Mouse (Mus musculus): ENCODE data around the gene Ptbp3.
A peak's percentile ranks its signal among the peaks of the same experiment; 100 is the strongest.
"Not testable (repeated sequence)": the region's sequence is repeated elsewhere in the genome, so short reads cannot be mapped to it uniquely, and the experiment has no call there.

Ptbp3 gene

GRCm38 (mm10) chr4:59549175-59549976 is at the start of gene Ptbp3:
Gene Ptbp3 (minus strand): TSS chr4:59549364.
- peak; percentile 93 for DNase-seq

DNA sequence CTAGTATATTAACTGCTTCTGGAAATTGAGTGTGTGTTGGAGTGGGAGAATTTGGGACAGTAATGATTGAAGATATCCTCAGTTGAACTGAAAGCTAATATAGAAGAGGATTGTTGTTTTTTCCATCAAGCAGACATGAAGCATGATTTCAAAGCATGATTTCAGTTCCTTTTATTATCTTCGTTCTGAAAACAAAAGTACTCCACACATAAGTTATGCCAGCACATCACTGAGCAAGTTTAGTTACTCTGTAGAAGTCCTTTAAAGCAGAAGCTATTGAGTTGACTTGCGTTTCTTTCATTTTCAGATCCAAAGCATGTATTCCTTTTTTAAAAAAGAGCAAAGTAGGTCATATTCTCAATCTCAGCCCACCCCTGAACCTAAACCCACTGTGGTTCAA is 47.4 kb upstream of the Ptbp3 start:
- no peak for DNase-seq

DNA sequence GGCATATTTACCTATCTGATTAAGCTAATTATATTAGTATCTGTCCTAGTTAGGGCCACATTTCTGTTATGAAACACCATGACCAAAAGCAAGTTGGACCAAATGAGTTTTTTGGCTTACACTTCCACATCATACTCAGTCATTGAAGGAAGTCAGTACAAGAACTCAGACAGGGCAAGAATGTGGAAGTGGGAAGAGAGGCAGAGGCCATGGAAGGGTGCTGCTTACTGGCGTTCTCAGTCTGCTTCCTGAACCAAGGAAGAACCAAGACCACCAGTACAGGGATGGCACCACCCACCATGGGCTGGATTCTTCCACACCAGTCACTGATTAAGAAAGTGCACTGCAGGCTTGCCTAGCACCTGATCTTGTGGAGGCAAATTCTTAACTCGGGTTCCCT is 45.5 kb upstream of the Ptbp3 start:
- DNase-seq, result no peak

DNA sequence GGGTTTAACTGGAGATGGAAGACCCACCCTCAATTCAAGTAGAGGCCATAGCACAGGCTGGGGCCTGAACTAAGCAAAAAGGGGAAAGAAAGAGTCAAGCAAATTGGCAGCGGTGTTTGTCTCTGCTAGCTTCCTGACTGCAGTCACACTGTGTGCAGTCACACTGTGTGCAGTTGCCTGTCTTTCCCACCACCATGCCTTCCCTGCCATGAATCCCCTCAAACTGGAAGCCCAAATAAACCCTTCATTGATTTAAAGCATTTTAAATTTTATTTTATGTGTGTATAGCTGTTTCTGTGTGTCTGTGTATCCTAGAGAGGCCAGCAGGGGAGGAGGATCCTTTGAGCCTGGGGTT is 38.7 kb upstream of the Ptbp3 start:
- DNase-seq, result no peak

DNA sequence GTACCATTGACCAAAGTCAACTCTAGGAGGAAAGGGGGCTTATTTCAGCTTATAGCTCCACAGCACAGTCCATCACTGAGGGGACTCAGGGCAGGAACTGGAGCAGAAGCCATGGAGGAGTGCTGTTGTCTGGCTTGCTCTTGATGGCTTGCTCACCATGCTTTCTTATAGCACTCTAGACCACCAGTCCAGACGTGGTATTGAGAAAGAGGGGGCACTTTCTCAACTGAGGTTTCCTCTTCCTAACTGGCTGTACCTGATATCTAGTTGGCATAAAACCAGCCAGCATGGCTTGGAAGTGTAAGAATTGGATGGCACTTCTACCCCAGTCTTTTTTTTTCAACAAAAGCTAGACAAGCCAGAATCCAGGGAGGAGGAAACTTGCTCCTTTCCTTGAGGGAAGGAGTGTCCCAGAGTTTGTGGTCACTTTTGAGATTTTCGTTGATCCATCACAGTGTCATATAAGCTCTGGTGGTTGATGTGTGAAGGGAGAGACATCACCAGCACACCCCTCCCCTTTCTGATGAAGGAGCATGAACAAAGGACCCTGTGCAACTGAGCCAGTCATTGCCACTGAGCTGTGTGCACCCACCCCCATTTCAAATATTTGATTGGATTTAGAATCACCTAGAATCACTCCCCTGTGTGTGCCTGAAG is 38.2 kb upstream of the Ptbp3 start:
- DNase-seq, result no peak

DNA sequence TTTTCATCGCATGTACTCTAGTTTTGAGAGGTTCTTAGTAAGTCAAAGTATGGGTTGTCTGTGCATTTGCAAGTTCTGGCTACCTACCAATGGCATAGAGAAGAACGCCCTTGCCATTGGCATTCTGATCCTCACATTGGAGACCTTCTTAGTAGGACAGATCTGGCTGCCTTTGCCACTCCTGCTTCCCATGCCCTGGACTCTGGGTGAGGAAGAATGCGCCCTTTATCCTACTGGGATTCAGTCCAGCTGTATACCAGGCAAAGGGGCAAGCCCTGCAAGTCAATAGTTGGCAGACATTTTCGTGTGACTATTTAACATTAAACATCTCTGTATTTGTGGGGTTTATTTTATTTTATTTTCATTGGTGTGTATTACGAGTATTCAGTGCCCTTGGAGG is 35.9 kb upstream of the Ptbp3 start:
- DNase-seq, result peak; percentile 68

DNA sequence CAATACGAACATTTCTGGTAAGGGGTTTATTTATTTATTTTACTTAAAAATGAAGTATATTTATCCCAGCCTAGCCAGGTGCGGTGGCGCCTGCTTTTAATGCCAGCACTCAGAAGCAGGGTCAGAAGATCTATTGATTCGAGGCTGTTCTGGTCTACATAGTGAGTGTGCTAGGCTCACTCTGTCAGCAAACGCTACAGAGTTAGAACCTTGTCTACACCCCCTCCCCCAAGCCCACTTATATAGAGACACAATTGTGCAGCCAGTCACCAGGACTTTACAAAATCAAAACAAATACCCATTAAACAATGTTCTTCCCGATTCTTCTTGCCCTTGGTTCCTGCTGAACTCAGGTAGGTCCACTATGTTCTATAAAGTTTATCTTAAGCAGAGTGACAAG is 33.0 kb upstream of the Ptbp3 start:
- DNase-seq, result no peak

DNA sequence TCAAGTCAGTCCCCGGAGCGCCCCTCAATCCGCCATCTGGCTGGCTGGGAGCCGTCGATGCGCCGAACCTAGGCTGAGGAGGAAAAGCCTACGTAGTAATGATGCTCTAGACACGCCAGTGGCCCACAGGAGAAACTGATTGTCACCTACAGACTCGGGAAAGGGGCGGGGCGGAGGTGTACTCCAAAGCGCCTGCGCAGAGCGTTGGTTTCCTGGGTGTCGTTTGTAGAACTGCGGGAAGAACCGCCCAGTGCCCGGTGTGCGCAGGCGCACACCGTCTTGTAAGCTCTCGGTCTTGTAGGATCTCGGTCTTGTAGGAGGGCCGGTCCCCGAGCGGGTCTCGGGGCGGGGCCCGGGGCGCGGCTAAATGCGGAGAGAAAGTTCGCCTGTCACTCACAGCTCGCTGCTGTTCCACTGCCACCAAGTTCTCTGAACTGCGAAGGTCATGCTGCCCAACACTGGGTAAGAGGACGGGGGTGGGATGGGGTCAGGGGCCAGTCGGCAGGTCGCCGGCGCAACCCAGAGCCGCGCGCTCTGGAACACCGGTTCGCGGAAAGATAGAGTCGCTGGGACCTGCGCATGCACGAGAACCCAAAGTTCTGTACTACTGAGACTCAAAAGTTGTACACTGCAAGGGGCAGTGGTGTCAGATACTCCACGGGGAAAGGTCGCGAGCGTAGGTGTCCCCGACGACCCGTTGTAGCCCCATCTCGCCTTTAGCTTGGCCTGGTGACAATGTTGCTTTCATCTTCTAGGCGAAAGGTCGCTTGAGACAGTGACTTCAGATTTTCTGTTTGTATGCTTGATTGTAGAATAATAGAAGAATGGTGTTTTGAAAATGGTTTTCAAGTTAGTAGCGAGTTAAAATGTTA is 32.4 kb upstream of the Ptbp3 start, which contains the start of gene Hsdl2:
Gene Hsdl2 (plus strand): TSS at position 250 of the 872 bp plus-strand sequence.
- DNase-seq, result peak; percentile 98

- DNase-seq, result no peak
Observed at GRCm38 (mm10) chr4:59580495-59581281, 31.5 kb upstream of the Ptbp3 start.

DNA sequence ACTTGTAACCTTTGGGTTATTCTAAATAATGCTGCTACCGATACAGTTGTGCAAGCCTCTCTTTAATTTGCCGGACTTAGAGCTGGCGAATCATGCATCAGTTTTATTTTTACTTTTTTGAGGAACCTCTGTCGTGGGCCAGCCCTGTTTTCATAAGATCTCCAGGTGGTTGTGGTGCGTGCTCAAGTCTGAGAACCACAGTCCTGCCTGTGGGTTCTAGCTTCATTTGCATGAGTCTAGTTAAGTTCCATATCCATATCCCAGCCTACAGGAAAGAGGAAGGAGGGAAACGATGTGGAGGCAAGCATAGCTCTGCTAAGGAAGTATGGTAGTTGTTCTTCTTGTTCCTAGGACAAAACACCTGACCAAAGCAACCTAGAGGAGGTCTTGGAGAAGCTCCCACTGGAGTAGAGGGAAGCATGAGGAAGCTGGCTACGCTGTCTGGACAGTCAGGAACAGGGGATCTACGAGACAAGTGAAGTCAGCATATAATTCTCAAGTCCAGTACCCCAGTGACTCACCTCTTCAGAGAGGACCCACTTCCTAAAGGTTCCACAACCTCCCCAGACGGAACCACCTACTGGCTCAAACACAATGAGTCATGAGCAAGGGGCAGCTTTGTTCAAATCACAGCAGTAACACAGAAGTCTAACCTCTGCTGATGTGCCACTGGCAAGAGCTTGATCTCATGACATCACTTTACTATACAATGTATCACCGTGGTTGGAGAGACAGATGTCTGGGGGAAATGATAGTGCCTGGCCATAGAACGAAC is 26.2 kb upstream of the Ptbp3 start:
- no peak for DNase-seq

GRCm38 (mm10) chr4:59572521-59573118 is 23.5 kb upstream of the Ptbp3 start:
- no peak for DNase-seq

- not testable (repeated sequence) for DNase-seq
Observed at GRCm38 (mm10) chr4:59570519-59570918, 21.4 kb upstream of the Ptbp3 start.

DNA sequence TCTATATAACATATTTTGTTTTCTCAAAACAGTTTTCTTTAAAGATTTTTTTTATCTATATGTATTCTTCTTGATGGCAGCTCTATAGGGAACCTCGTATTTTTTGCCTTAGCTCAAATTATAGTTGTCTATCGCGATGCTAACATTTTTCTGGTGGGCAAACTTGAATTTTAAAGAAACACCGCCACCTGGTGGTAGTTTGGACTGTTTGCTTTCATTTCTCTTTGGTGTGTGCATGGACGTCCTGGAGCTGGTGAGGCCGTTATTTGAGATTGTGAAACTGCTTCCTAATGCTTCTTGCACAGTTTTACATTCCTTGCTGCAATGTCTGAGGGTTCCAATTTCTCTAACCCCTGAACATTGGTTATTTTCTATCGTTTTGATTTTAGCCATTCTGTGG is 20.4 kb upstream of the Ptbp3 start:
- DNase-seq, result peak; percentile 68

DNA sequence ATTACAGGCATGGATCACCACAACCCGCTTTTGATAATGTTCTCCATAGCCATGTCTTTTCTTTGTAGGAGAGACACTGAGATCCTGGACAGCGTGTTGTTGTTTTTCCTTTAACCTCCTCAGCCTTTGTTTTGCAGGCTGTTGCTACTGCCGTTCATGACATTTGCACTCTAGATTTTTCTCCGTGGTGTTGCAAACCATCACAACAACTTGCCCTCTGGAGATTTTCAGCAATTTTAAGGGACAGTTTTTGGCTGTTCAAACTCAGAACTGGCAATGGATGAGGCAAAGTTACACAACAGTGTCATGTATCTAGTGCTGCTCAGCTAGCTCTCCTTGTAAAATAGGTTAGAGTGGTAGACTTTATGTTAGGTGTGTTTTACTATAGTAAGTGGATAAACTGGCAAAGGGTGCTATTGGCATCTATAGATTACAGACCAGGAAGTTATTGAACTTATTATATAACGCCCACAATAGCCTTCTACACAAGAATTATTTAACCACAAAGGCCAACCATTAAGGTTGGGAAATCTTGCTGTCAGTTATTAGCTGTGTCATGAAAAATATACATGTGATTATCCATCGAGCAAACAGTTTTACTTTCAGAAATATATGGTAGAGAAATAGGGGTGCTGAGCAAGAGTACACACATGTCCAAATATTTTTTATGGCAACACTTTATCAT is 18.6 kb upstream of the Ptbp3 start:
- no peak for DNase-seq

DNA sequence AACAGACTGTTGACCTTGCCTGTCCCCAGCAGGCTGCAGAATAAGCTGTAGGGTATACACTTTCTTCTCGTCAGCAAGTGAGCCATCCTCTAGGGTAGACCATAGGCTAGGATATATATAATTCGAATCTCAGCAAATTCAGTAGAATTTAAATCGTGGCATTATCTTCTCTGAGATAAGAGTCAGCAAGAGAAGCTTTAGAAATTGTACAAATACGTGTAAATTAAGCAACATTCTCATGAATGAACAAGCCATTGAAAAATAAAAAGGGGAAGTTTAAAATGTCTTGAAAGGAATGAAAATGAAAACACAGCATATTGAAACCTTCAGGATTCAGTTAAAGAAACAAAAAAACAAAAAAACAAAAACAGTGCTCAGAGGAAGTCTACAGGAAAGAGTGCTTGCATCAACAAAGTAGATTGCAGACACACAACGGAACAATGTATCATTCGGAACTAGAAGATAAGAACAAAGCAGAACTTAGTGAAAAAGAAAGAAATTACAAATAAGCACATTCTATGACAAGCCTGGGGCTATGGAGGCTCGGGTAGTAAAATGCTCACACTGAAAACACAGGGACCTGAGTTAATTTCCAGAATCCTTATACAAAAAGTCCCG is 16.5 kb upstream of the Ptbp3 start:
- DNase-seq, result no peak

DNA sequence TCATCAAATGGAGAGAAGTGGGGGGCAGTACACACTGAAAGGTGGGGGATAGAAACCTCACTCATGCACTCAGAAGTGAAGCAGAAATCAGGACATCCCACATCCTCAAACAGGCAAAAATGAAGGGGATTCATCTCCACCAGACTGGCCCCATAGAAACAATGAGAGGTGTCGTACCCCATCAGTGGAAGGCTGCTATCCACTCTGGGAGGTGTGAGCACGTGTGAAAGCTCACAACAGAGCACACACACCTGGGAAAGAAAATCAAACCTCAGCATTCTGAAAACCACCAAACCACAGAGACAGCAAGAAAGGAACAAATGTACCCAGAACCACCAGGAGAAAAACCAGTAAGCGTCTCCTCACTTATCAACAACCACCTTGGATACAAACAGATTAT is 15.0 kb upstream of the Ptbp3 start:
- no peak for DNase-seq

GRCm38 (mm10) chr4:59560141-59560540 is 11.0 kb upstream of the Ptbp3 start:
- DNase-seq, result no peak

GRCm38 (mm10) chr4:59558096-59558720 is 9.0 kb upstream of the Ptbp3 start:
- peak; percentile 44 for DNase-seq

DNA sequence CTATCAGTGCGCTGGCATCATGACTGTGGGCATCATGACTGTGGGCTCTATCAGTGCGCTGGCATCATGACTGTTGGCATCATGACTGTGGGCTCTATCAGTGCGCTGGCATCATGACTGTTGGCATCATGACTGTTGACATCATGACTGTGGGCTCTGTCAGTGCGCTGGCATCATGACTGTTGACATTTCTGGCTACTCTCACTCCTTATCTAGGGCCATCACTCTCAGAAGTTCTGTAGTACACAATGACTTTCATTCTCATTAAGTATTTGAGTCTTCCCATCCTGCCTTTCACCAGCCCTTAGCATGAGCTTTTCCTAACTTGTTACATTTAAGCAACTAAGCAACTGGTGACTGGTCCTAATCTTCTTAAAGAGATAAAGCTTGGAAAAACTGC is 8.2 kb upstream of the Ptbp3 start:
- DNase-seq, result not testable (repeated sequence)

GRCm38 (mm10) chr4:59555177-59555576 is 6.0 kb upstream of the Ptbp3 start:
- no peak for DNase-seq
